Mouse (Mus musculus) limb, embryonic 13.5 days (tissue): ENCODE measurements around the gene Glyatl3. TPM values are rescaled to one million over a fixed set of nuclear protein-coding genes. Genes with fewer than 3 reads are reported as not detected.
A peak's percentile ranks its signal among the peaks of the same experiment; 100 is the strongest.

Experiments
- ATAC-seq: fragments of 200-750 bp; cut with Nextera tagmentation; 2 replicates; pipeline ENCODE4 v1.8.0; 2017; ENCODE audit warnings: low read depth, moderate number of reproducible peaks, moderate TSS enrichment; ENCODE audit not compliant: low FRiP score
- H3K27ac ChIP-seq: fragments of 300-500 bp; sonication (generic); 2 replicates; pipeline ENCODE4 v1.5.1; 2015; ENCODE audit warnings: inconsistent platforms, mild to moderate bottlenecking, moderate library complexity
- H3K27me3 ChIP-seq: fragments of 300-500 bp; sonication (generic); 2 replicates; pipeline ENCODE4 v1.6.1; 2015; ENCODE audit warnings: mild to moderate bottlenecking, inconsistent platforms
- H3K36me3 ChIP-seq: fragments of 300-500 bp; sonication (generic); 2 replicates; pipeline ENCODE4 v1.6.1; 2015; ENCODE audit warnings: inconsistent platforms, mild to moderate bottlenecking, moderate library complexity
- H3K4me1 ChIP-seq: fragments of 300-500 bp; sonication (generic); 2 replicates; pipeline ENCODE4 v1.6.1; 2015; ENCODE audit warnings: inconsistent platforms
- H3K4me2 ChIP-seq: fragments of 300-500 bp; sonication (generic); replicated peaks from 2 replicates; pipeline ENCODE4 v1.6.1; 2015; ENCODE audit warnings: inconsistent platforms, mild to moderate bottlenecking, moderate library complexity
- H3K4me3 ChIP-seq: fragments of 300-500 bp; sonication (generic); 2 replicates; pipeline ENCODE4 v1.5.1; 2015; ENCODE audit warnings: moderate library complexity, mild to moderate bottlenecking, inconsistent platforms
- H3K9ac ChIP-seq: fragments of 300-500 bp; sonication (generic); 2 replicates; pipeline ENCODE4 v1.6.1; 2015; ENCODE audit warnings: mild to moderate bottlenecking, inconsistent platforms
- H3K9me3 ChIP-seq: fragments of 300-500 bp; sonication (generic); 2 replicates; pipeline ENCODE4 v1.6.1; 2016; ENCODE audit warnings: inconsistent platforms
- WGBS: fragments of 180-500 bp; shearing (Covaris S2); methylation state at CpG from one replicate; pipeline ENCODE4 v1.1.7; 2015; 5-methylcytosine and 5-hydroxymethylcytosine counted together
- polyA plus RNA-seq: library from polyadenylated mRNA; unstranded; fragments of >200 nt; fragmentation: Nextera tagmentation; extraction: Ambion mirVana; gene quantifications from 2 replicates; pipeline ENCODE4 v1.2.1, GENCODE M21; 2015

The Glyatl3 gene
- polyA plus RNA-seq, 1 experiment from 2014 or later, result not detected

GRCm38 (mm10) chr17:40885155-40885554 lies 29.0 kb downstream of the Glyatl3 start:
- H3K27ac ChIP-seq, result no peak overlapping the region
- ATAC-seq, result no peak
- no peak overlapping the region for H3K4me3 ChIP-seq
- H3K9me3 ChIP-seq, result no peaks in the 10 kb centered on the region
- WGBS, result 78% methylated on average over 4 of the region's 4 CpGs
- no peaks in the 10 kb centered on the region for H3K4me1 ChIP-seq
- no peak overlapping the region for H3K9ac ChIP-seq
- H3K36me3 ChIP-seq, result no peaks in the 10 kb centered on the region
- H3K27me3 ChIP-seq, result no peaks in the 10 kb centered on the region
- no peak overlapping the region for H3K4me2 ChIP-seq

GRCm38 (mm10) chr17:40882172-40882571 lies 32.0 kb downstream of the Glyatl3 start:
- 91% methylated on average over 6 of the region's 6 CpGs for whole genome bisulfite sequencing
- Histone ChIP-seq H3K36me3 (no peaks in the 10 kb centered on the region), H3K4me3 (no peak overlapping the region), H3K27me3 (no peaks in the 10 kb centered on the region), H3K4me1 (peaks cover 6% of the 10 kb centered on the region), H3K9ac (no peak overlapping the region), H3K9me3 (no peaks in the 10 kb centered on the region), H3K4me2 (no peak overlapping the region), H3K27ac (no peak overlapping the region)
- ATAC-seq, result no peak

- peak; percentile 69 for ATAC-seq
- peak within 1 kb of the TSS; percentile 61; the same call in 1 of the 2 replicates for H3K27ac ChIP-seq
- under 1% methylated on average over 40 of the region's 40 CpGs for WGBS
- H3K27me3 ChIP-seq, result no peaks in the 10 kb centered on the region
- peak within 1 kb of the TSS; percentile 72 for H3K9ac ChIP-seq
- no peaks in the 10 kb centered on the region for H3K36me3 ChIP-seq
- no peaks in the 10 kb centered on the region for H3K9me3 ChIP-seq
- H3K4me3 ChIP-seq, result peak within 1 kb of the TSS; percentile 65
- peak within 1 kb of the TSS; percentile 89 for H3K4me2 ChIP-seq
- H3K4me1 ChIP-seq, result peaks cover 6% of the 10 kb centered on the region
Measured at GRCm38 (mm10) chr17:40879924-40880691, 34.0 kb downstream of the Glyatl3 start, which contains the start of gene 9130008F23Rik. Gene 9130008F23Rik (minus strand): TSS chr17:40880559.

GRCm38 (mm10) chr17:40879528-40879923 lies 34.6 kb downstream of the Glyatl3 start:
- 8% methylated on average over 6 of the region's 6 CpGs for WGBS
- ATAC-seq, result no peak
- peak overlapping the region; percentile 65 for H3K4me3 ChIP-seq
- peaks cover 6% of the 10 kb centered on the region for H3K4me1 ChIP-seq
- H3K9me3 ChIP-seq, result no peaks in the 10 kb centered on the region
- no peak overlapping the region for H3K27ac ChIP-seq
- H3K27me3 ChIP-seq, result no peaks in the 10 kb centered on the region
- no peaks in the 10 kb centered on the region for H3K36me3 ChIP-seq
- H3K4me2 ChIP-seq, result peak overlapping the region; percentile 89
- H3K9ac ChIP-seq, result peak overlapping the region; percentile 72

GRCm38 (mm10) chr17:40877741-40878140 lies 36.4 kb downstream of the Glyatl3 start:
- Histone ChIP-seq H3K27ac (no peak overlapping the region), H3K4me1 (peaks cover 6% of the 10 kb centered on the region), H3K4me2 (peak overlapping the region; percentile 89), H3K9ac (no peak overlapping the region), H3K9me3 (no peaks in the 10 kb centered on the region), H3K36me3 (no peaks in the 10 kb centered on the region), H3K4me3 (no peak overlapping the region), H3K27me3 (no peaks in the 10 kb centered on the region)
- 41% methylated on average over 3 of the region's 3 CpGs for WGBS
- ATAC-seq, result no peak

GRCm38 (mm10) chr17:40875568-40875967 lies 38.6 kb downstream of the Glyatl3 start:
- Histone ChIP-seq H3K4me2 (no peak overlapping the region), H3K36me3 (no peaks in the 10 kb centered on the region), H3K27me3 (no peaks in the 10 kb centered on the region), H3K4me1 (peaks cover 6% of the 10 kb centered on the region), H3K9ac (no peak overlapping the region), H3K4me3 (no peak overlapping the region), H3K27ac (no peak overlapping the region), H3K9me3 (no peaks in the 10 kb centered on the region)
- no peak for ATAC-seq
- 91% methylated on average over 1 of the region's 1 CpGs for WGBS

- Histone ChIP-seq H3K27ac (no peak overlapping the region), H3K4me2 (no peak overlapping the region), H3K4me1 (peaks cover 6% of the 10 kb centered on the region), H3K9me3 (no peaks in the 10 kb centered on the region), H3K4me3 (no peak overlapping the region), H3K27me3 (no peaks in the 10 kb centered on the region), H3K36me3 (no peaks in the 10 kb centered on the region), H3K9ac (no peak overlapping the region)
- 76% methylated on average over 3 of the region's 3 CpGs for WGBS
- no peak for ATAC-seq
Measured at GRCm38 (mm10) chr17:40874701-40875100, 39.4 kb downstream of the Glyatl3 start.

GRCm38 (mm10) chr17:40873582-40874011 lies 40.6 kb downstream of the Glyatl3 start:
- peaks cover 6% of the 10 kb centered on the region for H3K4me1 ChIP-seq
- H3K36me3 ChIP-seq, result no peaks in the 10 kb centered on the region
- no peak overlapping the region for H3K4me3 ChIP-seq
- H3K27me3 ChIP-seq, result no peaks in the 10 kb centered on the region
- H3K9me3 ChIP-seq, result no peaks in the 10 kb centered on the region
- no peak overlapping the region for H3K9ac ChIP-seq
- ATAC-seq, result no peak
- no peak overlapping the region for H3K4me2 ChIP-seq
- H3K27ac ChIP-seq, result no peak overlapping the region
- 26% methylated on average over 2 of the region's 2 CpGs for WGBS

GRCm38 (mm10) chr17:40872626-40873025 lies 41.5 kb downstream of the Glyatl3 start:
- 91% methylated on average over 6 of the region's 6 CpGs for WGBS
- no peak for ATAC-seq
- H3K9ac ChIP-seq, result no peak overlapping the region
- no peaks in the 10 kb centered on the region for H3K36me3 ChIP-seq
- H3K4me1 ChIP-seq, result no peaks in the 10 kb centered on the region
- H3K4me2 ChIP-seq, result no peak overlapping the region
- H3K27me3 ChIP-seq, result no peaks in the 10 kb centered on the region
- H3K9me3 ChIP-seq, result no peaks in the 10 kb centered on the region
- H3K27ac ChIP-seq, result no peak overlapping the region
- H3K4me3 ChIP-seq, result no peak overlapping the region

DNA sequence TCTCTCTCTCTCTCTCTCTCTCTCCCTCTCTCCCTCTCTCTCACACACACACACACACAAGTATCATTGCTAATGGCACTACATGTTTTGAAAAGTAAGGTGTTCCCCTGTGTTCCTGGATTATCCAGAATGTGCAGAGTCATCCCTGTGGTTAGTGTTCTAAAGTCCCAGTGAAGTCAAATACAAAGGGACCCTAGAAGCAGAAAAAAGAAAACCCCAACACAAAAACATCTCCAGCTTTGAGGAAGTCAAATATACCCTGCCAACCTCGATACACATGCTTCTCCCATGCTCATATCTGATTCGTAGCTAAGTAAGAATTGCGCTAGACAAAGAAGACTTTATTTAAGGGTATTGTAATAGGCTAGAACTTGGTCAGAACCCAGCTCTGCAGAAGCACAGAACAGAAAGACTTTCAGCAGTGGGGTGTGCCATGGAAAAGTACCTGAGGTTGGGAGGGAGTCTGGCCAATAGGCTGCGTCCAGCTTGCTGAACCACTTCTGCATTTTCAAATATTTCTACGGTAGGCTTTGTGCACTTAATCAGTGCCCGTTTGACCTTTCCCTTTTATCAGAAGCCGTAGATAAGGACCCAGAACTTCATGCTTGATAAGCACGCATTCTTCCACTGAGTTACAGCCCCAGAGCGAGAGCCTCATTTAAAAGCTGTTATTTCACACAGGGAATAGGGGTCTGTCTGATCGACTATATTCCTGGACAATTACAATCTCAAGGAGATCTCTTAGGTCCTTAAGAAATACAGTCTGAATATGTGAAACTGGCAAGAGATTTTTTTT lies 45.0 kb downstream of the Glyatl3 start:
- Histone ChIP-seq H3K4me2 (no peak overlapping the region), H3K9me3 (no peaks in the 10 kb centered on the region), H3K4me3 (no peak overlapping the region), H3K36me3 (no peaks in the 10 kb centered on the region), H3K9ac (no peak overlapping the region), H3K27ac (no peak overlapping the region), H3K27me3 (no peaks in the 10 kb centered on the region), H3K4me1 (no peaks in the 10 kb centered on the region)
- no peak for ATAC-seq
- 80% methylated on average over 10 of the region's 10 CpGs for WGBS

- Histone ChIP-seq H3K27me3 (no peaks in the 10 kb centered on the region), H3K9ac (no peak overlapping the region), H3K27ac (no peak overlapping the region), H3K4me1 (no peaks in the 10 kb centered on the region), H3K4me2 (no peak overlapping the region), H3K4me3 (no peak overlapping the region), H3K36me3 (no peaks in the 10 kb centered on the region), H3K9me3 (no peaks in the 10 kb centered on the region)
- ATAC-seq, result no peak
Measured at GRCm38 (mm10) chr17:40855065-40855464, 59.1 kb downstream of the Glyatl3 start.
